Mouse (Mus musculus) heart, embryonic 15.5 days (tissue): ENCODE measurements around the gene Atoh8. TPM values are rescaled to one million over a fixed set of nuclear protein-coding genes. Genes with fewer than 3 reads are reported as not detected.

ENCODE experiments used
- ATAC-seq: fragments of 200-750 bp; cut with Nextera tagmentation; replicated peaks from 2 replicates; pipeline ENCODE4 v1.8.0; 2017; ENCODE audit warnings: low read depth, moderate TSS enrichment; ENCODE audit not compliant: insufficient number of reproducible peaks, insufficient read depth, low FRiP score
- H3K27ac ChIP-seq: fragments of 300-500 bp; sonication (generic); 2 replicates; pipeline ENCODE4 v1.5.1; 2015; ENCODE audit warnings: mild to moderate bottlenecking, inconsistent platforms
- H3K27me3 ChIP-seq: fragments of 300-500 bp; sonication (generic); 2 replicates; pipeline ENCODE4 v1.6.1; 2015; ENCODE audit warnings: inconsistent platforms
- H3K36me3 ChIP-seq: fragments of 300-500 bp; sonication (generic); 2 replicates; pipeline ENCODE4 v1.6.1; 2015; ENCODE audit warnings: mild to moderate bottlenecking, inconsistent platforms
- H3K4me1 ChIP-seq: fragments of 300-500 bp; sonication (generic); replicated peaks from 2 replicates; pipeline ENCODE4 v1.6.1; 2015; ENCODE audit warnings: inconsistent platforms
- H3K4me2 ChIP-seq: fragments of 300-500 bp; sonication (generic); 2 replicates; pipeline ENCODE4 v1.6.1; 2015; ENCODE audit warnings: inconsistent platforms, mild to moderate bottlenecking, moderate library complexity
- H3K4me3 ChIP-seq: fragments of 300-500 bp; sonication (generic); 2 replicates; pipeline ENCODE4 v1.5.1; 2015; ENCODE audit warnings: mild to moderate bottlenecking, inconsistent platforms
- H3K9ac ChIP-seq: fragments of 300-500 bp; sonication (generic); 2 replicates; pipeline ENCODE4 v1.6.1; 2015; ENCODE audit warnings: mild to moderate bottlenecking, inconsistent platforms
- H3K9me3 ChIP-seq: fragments of 300-500 bp; sonication (generic); replicated peaks from 2 replicates; pipeline ENCODE4 v1.6.1; 2016; ENCODE audit warnings: inconsistent platforms
- WGBS: fragments of 180-500 bp; shearing (Covaris S2); methylation state at CpG from one replicate; pipeline ENCODE4 v1.1.7; 2015; ENCODE audit warnings: mixed read lengths; 5-methylcytosine and 5-hydroxymethylcytosine counted together
- polyA plus RNA-seq: library from polyadenylated mRNA; unstranded; fragments of >200 nt; fragmentation: Nextera tagmentation; extraction: Ambion mirVana; gene quantifications from 2 replicates; pipeline ENCODE4 v1.2.1, GENCODE M21; 2015

Gene Atoh8
- polyA plus RNA-seq, 1 experiment from 2014 or later: 14.0 TPM

- peak overlapping the region; percentile 59 for H3K4me2 ChIP-seq
- peak overlapping the region; percentile 32 for H3K4me3 ChIP-seq
- peak; percentile 17; the same call in 1 of the 2 replicates for ATAC-seq
These were observed 46.1 kb downstream of the Atoh8 start for GRCm38 (mm10) chr6:72189061-72189863.

GRCm38 (mm10) chr6:72186809-72187208 is 48.6 kb downstream of the Atoh8 start:
- H3K4me1 ChIP-seq: peaks cover 22% of the 10 kb centered on the region
- 75% methylated on average over 6 of the region's 6 CpGs for WGBS
- no peaks in the 10 kb centered on the region for H3K36me3 ChIP-seq
- no peak overlapping the region for H3K4me3 ChIP-seq
- no peak overlapping the region for H3K9ac ChIP-seq
- H3K9me3 ChIP-seq: no peaks in the 10 kb centered on the region
- H3K27ac ChIP-seq: no peak overlapping the region
- no peak overlapping the region for H3K4me2 ChIP-seq
- no peaks in the 10 kb centered on the region for H3K27me3 ChIP-seq
- no peak for ATAC-seq

More at GRCm38 (mm10) chr6:72189061-72189863, 46.1 kb downstream of the Atoh8 start:
- peak overlapping the region; percentile 42 for H3K9ac ChIP-seq
- WGBS: 10% methylated on average over 29 of the region's 29 CpGs
- H3K9me3 ChIP-seq: no peaks in the 10 kb centered on the region
- no peaks in the 10 kb centered on the region for H3K27me3 ChIP-seq
- peak overlapping the region; percentile 65 for H3K27ac ChIP-seq
- no peaks in the 10 kb centered on the region for H3K36me3 ChIP-seq
- H3K4me1 ChIP-seq: peaks cover 22% of the 10 kb centered on the region

- Histone ChIP-seq H3K27ac (no peak overlapping the region), H3K36me3 (no peaks in the 10 kb centered on the region), H3K9me3 (no peaks in the 10 kb centered on the region), H3K9ac (no peak overlapping the region), H3K27me3 (no peaks in the 10 kb centered on the region), H3K4me1 (peaks cover 22% of the 10 kb centered on the region), H3K4me3 (no peak overlapping the region), H3K4me2 (no peak overlapping the region)
- 0 out of 2 replicates have a peak, but pooled peaks have one; percentile 8 for ATAC-seq
- 2% methylated on average over 6 of the region's 6 CpGs for WGBS
These were observed 49.4 kb downstream of the Atoh8 start for GRCm38 (mm10) chr6:72185893-72186490.

- WGBS: 89% methylated on average over 5 of the region's 5 CpGs
- no peak for ATAC-seq
These were observed 50.8 kb downstream of the Atoh8 start for GRCm38 (mm10) chr6:72184576-72184975.

GRCm38 (mm10) chr6:72179562-72180502 is 55.5 kb downstream of the Atoh8 start:
- Histone ChIP-seq H3K27ac (peak overlapping the region; percentile 54), H3K36me3 (no peaks in the 10 kb centered on the region), H3K4me2 (no peak overlapping the region), H3K4me1 (peaks cover 16% of the 10 kb centered on the region), H3K4me3 (no peak overlapping the region), H3K9ac (no peak overlapping the region), H3K9me3 (no peaks in the 10 kb centered on the region), H3K27me3 (no peaks in the 10 kb centered on the region)
- peak; percentile 55 for ATAC-seq
- WGBS: 47% methylated on average over 12 of the region's 12 CpGs

More at GRCm38 (mm10) chr6:72184576-72184975, 50.8 kb downstream of the Atoh8 start:
- no peak overlapping the region for H3K27ac ChIP-seq
- H3K9ac ChIP-seq: no peak overlapping the region
- no peak overlapping the region for H3K4me2 ChIP-seq
- H3K27me3 ChIP-seq: no peaks in the 10 kb centered on the region
- peaks cover 27% of the 10 kb centered on the region for H3K4me1 ChIP-seq
- H3K4me3 ChIP-seq: no peak overlapping the region
- no peaks in the 10 kb centered on the region for H3K36me3 ChIP-seq
- H3K9me3 ChIP-seq: no peaks in the 10 kb centered on the region

- 82% methylated on average over 3 of the region's 3 CpGs for WGBS
- H3K27ac ChIP-seq: peak overlapping the region; percentile 54
These were observed 56.4 kb downstream of the Atoh8 start for GRCm38 (mm10) chr6:72179006-72179405.

GRCm38 (mm10) chr6:72177417-72177816 is 58.0 kb downstream of the Atoh8 start:
- Histone ChIP-seq H3K9me3 (no peaks in the 10 kb centered on the region), H3K4me3 (no peak overlapping the region), H3K27ac (no peak overlapping the region), H3K27me3 (no peaks in the 10 kb centered on the region), H3K9ac (no peak overlapping the region), H3K4me1 (peaks cover 16% of the 10 kb centered on the region), H3K36me3 (no peaks in the 10 kb centered on the region), H3K4me2 (no peak overlapping the region)
- ATAC-seq: no peak
- WGBS: 63% methylated on average over 3 of the region's 3 CpGs

More at GRCm38 (mm10) chr6:72179006-72179405, 56.4 kb downstream of the Atoh8 start:
- Histone ChIP-seq H3K27me3 (no peaks in the 10 kb centered on the region), H3K36me3 (no peaks in the 10 kb centered on the region), H3K4me3 (no peak overlapping the region), H3K4me1 (peaks cover 16% of the 10 kb centered on the region), H3K4me2 (no peak overlapping the region), H3K9ac (no peak overlapping the region), H3K9me3 (no peaks in the 10 kb centered on the region)
- ATAC-seq: no peak; the same call in 1 of the 2 replicates

GRCm38 (mm10) chr6:72176004-72176403 is 59.4 kb downstream of the Atoh8 start:
- no peak overlapping the region for H3K9ac ChIP-seq
- H3K27ac ChIP-seq: no peak overlapping the region
- H3K9me3 ChIP-seq: no peaks in the 10 kb centered on the region
- no peaks in the 10 kb centered on the region for H3K27me3 ChIP-seq
- H3K36me3 ChIP-seq: no peaks in the 10 kb centered on the region
- peaks cover 16% of the 10 kb centered on the region for H3K4me1 ChIP-seq
- no peak for ATAC-seq
- no peak overlapping the region for H3K4me3 ChIP-seq
- 71% methylated on average over 5 of the region's 5 CpGs for WGBS
- H3K4me2 ChIP-seq: no peak overlapping the region

- Histone ChIP-seq H3K27ac (no peak overlapping the region), H3K36me3 (no peaks in the 10 kb centered on the region), H3K4me1 (peaks cover 11% of the 10 kb centered on the region), H3K27me3 (no peaks in the 10 kb centered on the region), H3K4me3 (no peak overlapping the region), H3K9me3 (no peaks in the 10 kb centered on the region), H3K9ac (no peak overlapping the region), H3K4me2 (no peak overlapping the region)
- ATAC-seq: no peak
- 52% methylated on average over 3 of the region's 3 CpGs for WGBS
These were observed 60.0 kb downstream of the Atoh8 start for GRCm38 (mm10) chr6:72175419-72175818.

- Histone ChIP-seq H3K9me3 (no peaks in the 10 kb centered on the region), H3K4me1 (no peaks in the 10 kb centered on the region), H3K4me3 (no peak overlapping the region), H3K4me2 (no peak overlapping the region), H3K27ac (no peak overlapping the region), H3K27me3 (no peaks in the 10 kb centered on the region), H3K36me3 (no peaks in the 10 kb centered on the region), H3K9ac (no peak overlapping the region)
- ATAC-seq: no peak
- 53% methylated on average over 1 of the region's 1 CpGs for WGBS
These were observed 62.0 kb downstream of the Atoh8 start for GRCm38 (mm10) chr6:72173350-72173749.

GRCm38 (mm10) chr6:72171391-72171790 is 64.0 kb downstream of the Atoh8 start:
- no peak overlapping the region for H3K9ac ChIP-seq
- no peak overlapping the region for H3K27ac ChIP-seq
- 81% methylated on average over 3 of the region's 3 CpGs for WGBS
- H3K4me1 ChIP-seq: no peaks in the 10 kb centered on the region
- no peak overlapping the region for H3K4me3 ChIP-seq
- no peaks in the 10 kb centered on the region for H3K27me3 ChIP-seq
- no peaks in the 10 kb centered on the region for H3K9me3 ChIP-seq
- H3K36me3 ChIP-seq: no peaks in the 10 kb centered on the region
- H3K4me2 ChIP-seq: no peak overlapping the region
- ATAC-seq: no peak
